Mouse (Mus musculus): ENCODE data around the gene Osbp2.

GRCm38 (mm10) chr11:3771348-3771747 lies 92.4 kb downstream of the Osbp2 start:
- TF ChIP-seq CTCF (IDR thresholded peaks at IDR 0.05; ENCODE audit: extremely low read depth, insufficient read length, insufficient replicate concordance, low read depth, low read length) = peak; percentile 35; the same call in 1 of the 2 replicates
- TF ChIP-seq POLR2A (IDR thresholded peaks at IDR 0.05; ENCODE audit: low read depth, low read length) = no peak

Measured in small intestine, adult 2 months (tissue).